Mouse (Mus musculus) forebrain, embryonic 12.5 days (tissue): ENCODE measurements at regions not wholly inside any gene's neighbourhood (a gene's known extent, or its start where the extent isn't known, plus 50 kb on each side); places are given as distances from the start of the nearest gene placed in this dataset.
"Not testable (repeated sequence)": the region's sequence is repeated elsewhere in the genome, so short reads cannot be mapped to it uniquely, and the experiment has no call there.

ENCODE experiments used
- ATAC-seq: fragments of 200-750 bp; cut with Nextera tagmentation; 2 replicates; pipeline ENCODE4 v1.8.0; 2017; ENCODE audit warnings: moderate TSS enrichment; ENCODE audit not compliant: low FRiP score
- H3K27ac ChIP-seq: fragments of 300-500 bp; sonication (generic); 2 replicates; pipeline ENCODE4 v1.5.1; 2016; ENCODE audit warnings: mild to moderate bottlenecking
- H3K27me3 ChIP-seq: fragments of 300-500 bp; sonication (generic); 2 replicates; pipeline ENCODE4 v1.6.1; 2016; ENCODE audit warnings: mild to moderate bottlenecking
- H3K36me3 ChIP-seq: fragments of 300-500 bp; sonication (generic); replicated peaks from 2 replicates; pipeline ENCODE4 v1.6.1; 2016; ENCODE audit warnings: mild to moderate bottlenecking
- H3K4me1 ChIP-seq: fragments of 300-500 bp; sonication (generic); 2 replicates; pipeline ENCODE4 v1.6.1; 2016
- H3K4me2 ChIP-seq: fragments of 300-500 bp; sonication (generic); 2 replicates; pipeline ENCODE4 v1.6.1; 2016; ENCODE audit warnings: mild to moderate bottlenecking, moderate library complexity
- H3K4me3 ChIP-seq: fragments of 300-500 bp; sonication (generic); replicated peaks from 2 replicates; pipeline ENCODE4 v1.5.1; 2016; ENCODE audit warnings: mild to moderate bottlenecking
- H3K9ac ChIP-seq: fragments of 300-500 bp; sonication (generic); 2 replicates; pipeline ENCODE4 v1.6.1; 2016; ENCODE audit warnings: mild to moderate bottlenecking
- H3K9me3 ChIP-seq: fragments of 300-500 bp; sonication (generic); 2 replicates; pipeline ENCODE4 v1.6.1; 2016
- WGBS: fragments of 180-500 bp; shearing (Covaris S2); methylation state at CpG from one replicate; pipeline ENCODE4 v1.1.7; 2016; 5-methylcytosine and 5-hydroxymethylcytosine counted together

DNA sequence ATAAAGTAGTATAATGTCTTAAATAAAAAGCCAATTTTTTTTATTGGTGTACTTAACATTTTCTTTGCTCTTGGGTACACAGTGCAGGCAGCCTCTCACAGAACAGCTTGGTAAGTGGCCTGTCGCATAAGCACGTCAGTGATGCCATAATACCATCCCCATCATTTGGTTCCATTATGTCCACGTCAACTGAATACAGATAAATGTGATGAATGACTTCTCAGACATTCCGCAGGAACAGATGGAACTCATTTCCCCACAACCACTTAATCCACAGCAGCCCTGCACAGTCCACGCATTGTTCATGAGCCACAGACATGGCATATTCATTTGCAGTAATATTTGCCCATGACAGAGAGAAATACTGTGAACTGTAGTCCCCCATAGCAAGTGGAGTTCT is 127.6 kb upstream of the Dlgap1 start:
- H3K4me1 ChIP-seq = no peaks in the 10 kb centered on the region
- H3K9me3 ChIP-seq = no peaks in the 10 kb centered on the region
- no peak overlapping the region for H3K4me3 ChIP-seq
- H3K27ac ChIP-seq = no peak overlapping the region
- H3K36me3 ChIP-seq = no peaks in the 10 kb centered on the region
- WGBS = 66% methylated on average over 5 of the region's 5 CpGs
- ATAC-seq = no peak
- no peaks in the 10 kb centered on the region for H3K27me3 ChIP-seq
- no peak overlapping the region for H3K4me2 ChIP-seq
- no peak overlapping the region for H3K9ac ChIP-seq

GRCm38 (mm10) chr17:69848306-69848705 is 120.6 kb upstream of the Dlgap1 start:
- H3K27ac ChIP-seq = no peak overlapping the region
- H3K27me3 ChIP-seq = no peaks in the 10 kb centered on the region
- H3K36me3 ChIP-seq = no peaks in the 10 kb centered on the region
- no peak overlapping the region for H3K4me3 ChIP-seq
- H3K4me1 ChIP-seq = no peaks in the 10 kb centered on the region
- no peaks in the 10 kb centered on the region for H3K9me3 ChIP-seq
- ATAC-seq = no peak
- H3K4me2 ChIP-seq = no peak overlapping the region
- H3K9ac ChIP-seq = no peak overlapping the region
- 81% methylated on average over 1 of the region's 1 CpGs for WGBS

GRCm38 (mm10) chr17:69850075-69850474 is 118.8 kb upstream of the Dlgap1 start:
- Histone ChIP-seq H3K9ac (no peak overlapping the region), H3K4me3 (no peak overlapping the region), H3K36me3 (no peaks in the 10 kb centered on the region), H3K27me3 (no peaks in the 10 kb centered on the region), H3K9me3 (no peaks in the 10 kb centered on the region), H3K27ac (no peak overlapping the region), H3K4me1 (no peaks in the 10 kb centered on the region), H3K4me2 (no peak overlapping the region)
- 24% methylated on average over 1 of the region's 1 CpGs for WGBS
- ATAC-seq = no peak

- not testable (repeated sequence) for H3K4me1 ChIP-seq, H3K4me2 ChIP-seq, H3K36me3 ChIP-seq, H3K27me3 ChIP-seq, H3K27ac ChIP-seq, ATAC-seq, H3K9me3 ChIP-seq, H3K4me3 ChIP-seq, H3K9ac ChIP-seq
- 90% methylated on average over 8 of the region's 8 CpGs for WGBS
Observed at GRCm38 (mm10) chr17:69879958-69880357, 88.9 kb upstream of the Dlgap1 start.

GRCm38 (mm10) chr17:69893980-69894379 is 74.9 kb upstream of the Dlgap1 start:
- no peaks in the 10 kb centered on the region for H3K4me1 ChIP-seq
- no peak overlapping the region for H3K9ac ChIP-seq
- no peaks in the 10 kb centered on the region for H3K9me3 ChIP-seq
- H3K36me3 ChIP-seq = no peaks in the 10 kb centered on the region
- 70% methylated on average over 4 of the region's 4 CpGs for WGBS
- H3K27ac ChIP-seq = no peak overlapping the region
- ATAC-seq = no peak
- no peaks in the 10 kb centered on the region for H3K27me3 ChIP-seq
- H3K4me3 ChIP-seq = no peak overlapping the region
- H3K4me2 ChIP-seq = no peak overlapping the region
